Mouse (Mus musculus) fat pad, adult 2 months (tissue): ENCODE results near the gene Aunip.

ENCODE experiments used
- DNase-seq: peaks from one replicate; pipeline ENCODE4 v3.0.0-alpha.2; 2011; ENCODE audit warnings: low read depth, low spot score; ENCODE audit errors: extremely low read depth

The Aunip gene

DNA sequence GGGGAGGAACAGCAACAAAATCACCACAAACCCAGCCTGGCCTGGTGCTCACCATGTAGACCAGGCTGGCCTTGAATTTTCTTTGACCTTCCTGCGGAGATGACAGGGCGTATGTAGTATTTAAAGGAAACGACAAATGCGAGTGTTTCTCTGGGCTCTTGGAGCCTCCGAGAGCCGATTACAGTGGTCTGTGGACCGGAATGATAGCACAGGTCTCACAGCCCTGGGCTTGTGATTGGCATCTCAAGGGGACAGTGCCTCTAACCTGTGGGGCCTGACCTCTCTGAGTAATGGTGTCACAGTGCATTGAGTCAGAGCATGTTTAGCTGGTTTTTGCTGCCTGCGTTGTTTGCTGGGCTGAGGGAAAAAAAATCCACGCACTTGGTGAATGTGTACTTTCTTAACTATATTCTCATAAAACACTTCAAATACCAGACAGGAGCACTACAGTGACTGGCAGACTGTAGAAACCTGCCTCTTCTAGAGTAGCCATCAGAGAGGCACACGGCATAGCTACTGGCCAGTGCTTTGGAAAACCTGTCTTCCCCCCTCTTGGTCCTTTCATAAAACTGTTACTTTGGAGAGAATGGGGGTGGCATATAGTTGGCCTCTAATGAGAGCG, 3.6 kb downstream of the Aunip start:
- no peak for DNase-seq

DNA sequence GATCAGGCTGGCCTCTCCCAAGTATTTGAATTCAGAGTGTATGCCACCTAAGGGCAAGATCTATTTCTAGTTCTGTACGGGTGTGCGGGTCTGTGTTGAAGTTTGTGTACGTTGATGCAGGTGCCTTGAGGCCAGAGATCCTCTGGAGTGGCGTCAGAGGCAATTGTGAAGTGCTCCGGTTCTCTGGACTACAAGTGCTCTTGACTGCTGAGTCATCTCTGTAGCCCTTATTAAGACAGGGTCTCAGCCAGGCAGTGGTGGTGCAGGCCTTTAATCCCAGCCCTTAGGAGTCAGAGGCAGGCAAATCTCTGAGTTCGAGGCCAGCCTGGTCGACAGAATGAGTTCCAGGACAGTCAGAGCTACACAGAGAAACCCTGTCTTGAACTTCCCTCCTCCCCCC, 4.8 kb downstream of the Aunip start:
- DNase-seq, result no peak

DNA sequence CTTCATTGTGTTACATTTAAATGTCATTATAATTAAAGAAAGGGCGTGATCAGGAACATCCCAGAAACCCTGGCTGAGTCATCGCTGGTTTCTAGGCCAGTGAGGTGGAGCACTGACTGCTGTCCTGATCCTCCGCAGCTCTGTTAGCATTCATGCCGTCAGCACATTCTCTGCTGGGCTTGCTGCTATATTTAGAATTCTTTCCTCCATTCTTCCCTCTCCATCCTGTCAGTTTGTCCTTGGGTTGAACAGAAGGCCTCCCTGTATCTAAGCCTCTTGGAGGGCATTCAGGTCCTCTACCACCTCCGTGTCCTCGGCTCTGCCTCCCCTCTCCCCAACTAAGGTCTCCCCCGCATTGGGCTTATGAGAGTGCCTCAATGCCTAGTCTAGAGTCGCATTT, 6.2 kb downstream of the Aunip start:
- DNase-seq, result no peak

DNA sequence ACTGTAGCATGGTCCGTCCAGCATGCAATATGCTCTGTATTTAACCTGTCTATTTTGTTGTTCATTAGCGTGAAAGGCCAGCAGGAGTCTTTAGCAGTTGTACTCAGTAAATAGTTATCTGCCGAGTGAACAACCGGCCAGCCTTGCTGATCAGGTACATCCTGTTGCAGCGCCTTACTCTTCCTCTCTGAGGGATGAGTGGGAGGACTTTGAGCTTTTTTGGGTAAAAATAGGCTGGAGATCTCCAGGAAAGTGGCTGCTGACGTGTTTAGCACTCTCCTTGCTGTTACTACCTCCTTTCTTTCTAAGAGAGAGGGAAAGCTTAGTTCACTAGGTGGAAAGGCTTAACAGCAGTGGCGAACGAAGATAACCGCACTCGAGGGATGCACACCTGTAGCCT, 6.9 kb downstream of the Aunip start:
- no peak for DNase-seq

DNA sequence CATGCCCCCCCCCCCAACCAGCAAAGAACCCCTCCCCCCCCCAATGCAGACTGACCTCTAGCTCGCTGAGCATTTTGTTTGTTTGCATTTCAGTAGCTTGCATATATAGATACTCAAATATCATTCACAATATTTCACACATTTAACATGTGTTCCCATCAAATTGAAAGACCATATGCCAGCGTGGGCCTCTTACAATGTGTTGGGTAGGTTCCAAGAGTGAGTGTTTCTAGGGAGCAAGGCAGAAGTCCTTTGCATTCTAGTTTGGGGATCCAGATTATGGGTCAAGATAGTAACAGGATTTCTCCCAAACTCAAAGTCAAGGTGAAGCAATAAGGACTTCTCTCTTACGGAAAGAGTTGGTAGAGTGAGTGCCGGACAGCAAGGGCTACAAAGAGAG, 7.7 kb downstream of the Aunip start:
- no peak for DNase-seq

DNA sequence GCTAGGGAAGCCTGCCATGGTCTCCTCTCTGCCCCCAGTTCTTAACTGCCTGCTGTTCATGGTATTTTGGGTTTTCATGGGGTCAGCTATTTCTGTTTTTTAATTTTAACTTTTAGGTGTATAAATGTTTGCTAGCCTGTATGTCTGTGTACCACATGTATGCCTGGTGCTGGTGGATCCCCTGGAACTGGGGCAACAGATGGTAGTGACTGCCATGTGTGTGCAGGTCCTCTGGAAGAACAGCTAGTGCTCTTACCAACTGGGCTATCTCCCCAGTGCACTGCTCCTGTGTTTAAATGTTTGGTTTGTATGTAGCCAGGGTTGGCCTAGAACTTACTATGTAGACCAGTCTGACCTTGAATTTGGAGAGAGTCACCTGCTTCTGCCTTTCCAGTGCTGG, 8.5 kb downstream of the Aunip start:
- no peak for DNase-seq

DNA sequence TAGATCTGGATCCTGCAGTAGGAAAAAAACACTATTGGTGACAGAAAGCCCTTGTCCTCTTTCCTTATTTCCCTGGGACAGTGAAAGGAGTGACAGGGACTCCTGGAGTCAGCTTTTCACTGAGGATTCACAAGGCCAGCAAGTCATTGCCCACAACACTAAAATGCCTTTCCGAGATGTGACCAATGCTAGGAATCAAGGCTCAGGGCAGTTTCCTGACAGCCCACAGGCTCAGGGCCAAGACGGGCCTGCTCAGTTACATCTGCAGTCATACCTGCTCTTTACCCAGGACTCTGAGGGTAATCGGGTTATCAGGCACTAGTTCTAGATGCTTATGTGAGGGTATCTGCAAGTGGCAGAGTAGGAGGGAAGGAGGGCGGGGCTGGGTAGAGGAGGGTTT, 12.6 kb downstream of the Aunip start:
- no peak for DNase-seq

DNA sequence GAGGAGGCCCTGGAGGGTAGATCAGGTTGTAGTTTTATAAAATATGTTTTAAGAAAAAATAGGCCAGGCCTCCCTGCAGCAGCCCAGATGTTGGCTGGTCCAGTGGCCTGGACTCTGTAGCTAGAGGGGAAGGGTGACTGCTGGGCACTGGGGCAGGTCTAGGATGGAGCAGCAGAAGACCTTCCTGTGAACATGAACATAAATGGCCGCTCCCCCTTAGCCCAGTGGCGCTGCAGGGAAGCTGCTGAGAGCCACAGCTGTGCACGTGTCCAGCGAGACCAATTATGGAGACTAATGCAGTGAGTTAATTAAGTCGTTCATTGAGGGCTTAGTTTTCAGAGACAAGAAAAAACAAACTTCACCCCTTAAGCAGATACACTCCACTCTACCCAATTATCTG, 15.0 kb downstream of the Aunip start:
- no peak for DNase-seq

DNA sequence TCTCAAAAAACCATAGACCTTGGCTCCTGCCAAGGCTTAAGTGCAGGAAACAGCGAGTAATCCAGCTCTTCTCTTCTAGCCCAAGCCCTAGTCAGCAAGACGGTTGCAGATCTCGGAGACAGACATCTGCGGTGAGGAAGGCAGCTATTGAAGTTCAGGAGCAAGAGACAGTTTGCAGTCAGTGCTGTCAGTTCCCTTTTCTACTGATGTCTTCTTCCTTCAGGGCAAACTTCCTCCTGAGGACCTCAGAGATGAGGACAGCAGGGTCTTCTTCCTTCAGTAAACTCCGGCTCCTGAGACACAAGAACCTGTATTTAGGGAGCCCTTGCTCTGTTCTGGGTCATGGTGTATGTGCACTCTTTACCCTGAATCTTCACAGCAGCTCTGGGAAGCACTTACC, 15.4 kb downstream of the Aunip start:
- DNase-seq, result no peak

DNA sequence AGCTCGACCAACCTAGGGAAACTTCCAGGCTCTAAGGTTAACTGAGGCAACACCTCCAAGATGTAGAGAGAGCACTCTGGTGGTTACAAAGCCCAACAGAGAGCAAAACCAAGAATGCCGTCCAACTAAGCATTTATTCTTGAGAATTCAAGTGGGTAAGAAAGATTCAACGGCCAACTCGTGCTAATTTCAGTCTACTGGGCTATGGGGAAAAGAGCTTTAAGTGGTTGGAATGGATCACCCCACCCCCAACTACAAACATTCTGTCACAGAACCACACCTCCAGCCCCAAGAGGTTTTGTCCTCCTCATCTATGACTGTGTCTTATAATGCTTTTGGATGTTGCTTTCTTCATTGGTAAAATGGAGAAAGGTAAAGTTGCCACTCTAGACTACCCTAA, 22.1 kb downstream of the Aunip start:
- DNase-seq, result no peak

DNA sequence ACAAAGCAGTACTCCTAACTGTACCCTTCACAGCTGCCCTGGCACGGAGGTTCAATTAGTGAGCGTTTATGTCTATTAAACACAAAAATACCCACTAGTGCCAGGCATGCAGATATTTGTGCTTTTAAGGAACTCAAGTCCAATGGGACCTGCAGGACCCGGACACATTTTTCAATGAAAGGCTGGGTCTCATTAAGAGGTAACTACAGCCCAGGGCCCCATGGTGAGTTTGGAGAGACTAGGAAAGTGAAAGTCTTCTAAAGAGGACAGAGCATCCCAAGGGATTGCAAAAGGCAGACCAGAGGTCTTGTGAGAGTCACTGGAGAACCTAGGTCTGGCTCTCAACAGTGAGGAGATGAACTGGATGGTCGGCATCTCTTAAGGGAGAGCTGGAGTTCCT, 22.6 kb downstream of the Aunip start:
- DNase-seq, result no peak

DNA sequence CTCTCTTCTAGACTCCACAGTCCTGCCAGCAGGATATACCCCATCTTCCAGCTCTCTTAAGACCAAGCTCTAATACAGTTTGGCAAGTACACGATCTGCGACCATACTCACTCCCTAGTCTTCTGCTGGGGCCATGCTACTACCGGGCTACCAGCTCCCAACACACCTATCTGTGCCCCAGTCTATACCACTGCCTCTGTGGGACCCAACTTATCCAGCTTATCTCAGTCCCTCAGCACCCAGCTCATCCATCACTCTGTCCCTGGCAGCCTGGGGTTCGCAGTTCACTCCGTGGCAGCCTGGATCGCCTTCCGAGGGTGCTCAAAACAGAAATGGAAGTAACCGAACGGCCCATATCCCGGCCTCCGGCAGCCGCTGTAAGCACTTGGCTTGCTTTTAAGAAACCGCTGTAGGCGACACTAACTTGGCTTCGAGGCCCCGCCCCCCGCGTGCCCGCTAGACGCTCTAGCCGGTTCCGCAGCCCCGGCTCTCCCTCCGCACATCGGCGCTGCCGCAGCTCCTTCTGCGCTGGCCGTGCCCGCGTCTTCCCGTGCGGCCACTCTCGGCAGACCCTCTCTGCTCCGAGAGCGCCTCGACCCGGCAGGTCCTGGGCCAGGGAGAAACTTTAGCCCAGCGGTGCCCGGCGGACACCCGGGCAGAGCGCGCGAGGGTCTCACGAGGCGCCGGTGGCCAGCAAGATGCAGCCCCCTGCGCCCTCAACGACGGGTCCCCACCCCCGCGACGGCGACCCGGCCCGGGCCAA, 23.5 kb downstream of the Aunip start:
- no peak for DNase-seq

DNA sequence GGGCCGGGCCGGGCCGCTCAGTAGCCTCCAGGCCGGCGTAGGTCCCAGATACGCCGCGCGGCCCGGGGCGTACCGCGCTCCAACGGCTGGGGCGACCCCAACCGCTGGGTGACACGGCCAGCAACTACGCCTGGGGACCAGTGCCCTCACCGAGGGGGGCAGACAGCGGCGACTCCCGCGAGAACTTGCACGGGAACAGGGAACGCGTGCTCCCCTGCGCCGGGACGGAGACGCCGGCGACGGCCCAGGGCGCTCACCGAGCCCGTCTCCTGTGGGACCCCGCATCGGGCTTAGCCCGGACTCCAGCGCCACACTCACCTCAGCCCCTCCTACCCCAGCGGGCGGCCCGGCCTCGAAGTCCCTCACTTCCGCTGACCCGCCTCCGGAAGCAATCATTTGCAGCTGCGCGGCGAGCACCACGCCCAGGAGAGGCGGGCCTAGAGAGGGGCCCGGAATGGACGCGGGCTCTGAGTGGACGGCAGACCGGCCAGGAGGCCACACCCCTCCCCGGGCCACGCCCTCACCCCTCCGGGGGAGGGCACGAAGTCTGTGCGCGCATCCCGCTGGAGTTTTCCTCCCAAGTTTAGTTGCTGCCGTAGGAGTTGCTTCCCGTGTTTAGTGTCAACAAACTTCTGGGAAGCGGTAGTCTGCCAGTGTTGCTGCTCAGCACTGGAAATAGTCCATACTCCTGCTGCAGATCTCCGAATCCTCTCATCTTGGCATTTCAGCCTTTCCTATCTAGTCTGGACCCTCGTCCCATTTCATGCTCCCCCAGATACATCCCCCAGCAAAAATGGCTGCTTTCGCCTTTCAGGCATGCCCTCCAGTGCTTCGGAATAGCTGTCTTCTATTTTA, 24.4 kb downstream of the Aunip start, which contains the start of gene Mtfr1l:
TSS of gene Mtfr1l (minus strand) at position 456 of the 855 bp plus-strand sequence.
- DNase-seq, result peak; percentile 36

DNA sequence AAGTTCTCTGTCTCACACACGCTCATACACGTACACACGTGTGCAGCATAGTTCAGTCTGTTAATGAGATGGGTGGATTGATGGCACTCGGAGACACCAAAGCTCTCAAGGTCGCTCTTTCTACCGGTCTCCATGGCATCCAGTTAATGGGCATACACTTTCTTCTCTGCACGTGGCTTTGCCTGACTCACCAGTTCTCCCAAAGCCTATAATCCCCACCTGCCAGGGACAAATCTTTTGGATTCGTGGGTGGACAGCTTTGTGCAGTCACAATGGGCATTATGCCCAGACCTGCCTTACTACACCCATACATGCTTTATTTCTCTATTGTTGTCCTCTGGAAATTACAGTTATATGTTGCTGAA, 25.0 kb downstream of the Aunip start:
- peak; percentile 97 for DNase-seq

DNA sequence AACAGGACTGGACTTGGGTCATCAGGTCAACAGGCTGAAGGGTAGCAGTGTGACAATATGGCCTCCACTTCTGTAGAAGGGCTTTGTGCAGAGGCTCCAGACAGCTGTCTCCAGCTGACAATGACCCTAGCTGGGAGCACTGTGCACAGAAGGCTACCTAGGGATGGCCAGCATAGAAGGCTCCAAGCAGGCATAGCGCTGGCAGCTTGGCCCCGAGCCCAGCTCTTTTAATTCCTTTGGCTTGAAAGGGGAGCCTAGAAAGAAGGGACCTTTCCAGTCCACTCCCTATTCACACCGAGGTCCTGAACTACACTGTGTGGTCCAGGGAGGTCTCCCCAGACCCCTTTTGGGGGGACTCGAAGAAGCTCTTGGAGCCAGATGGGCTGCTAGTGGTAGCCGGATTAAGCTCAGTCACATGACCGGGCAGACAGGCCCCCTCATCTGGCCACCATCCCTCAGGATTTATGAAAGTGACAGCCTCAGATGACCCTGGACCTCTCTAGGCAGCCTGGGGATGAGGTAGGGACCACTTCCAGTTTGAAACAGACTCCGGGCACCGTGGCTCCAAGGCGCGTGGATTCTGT, 28.3 kb downstream of the Aunip start:
- no peak for DNase-seq

DNA sequence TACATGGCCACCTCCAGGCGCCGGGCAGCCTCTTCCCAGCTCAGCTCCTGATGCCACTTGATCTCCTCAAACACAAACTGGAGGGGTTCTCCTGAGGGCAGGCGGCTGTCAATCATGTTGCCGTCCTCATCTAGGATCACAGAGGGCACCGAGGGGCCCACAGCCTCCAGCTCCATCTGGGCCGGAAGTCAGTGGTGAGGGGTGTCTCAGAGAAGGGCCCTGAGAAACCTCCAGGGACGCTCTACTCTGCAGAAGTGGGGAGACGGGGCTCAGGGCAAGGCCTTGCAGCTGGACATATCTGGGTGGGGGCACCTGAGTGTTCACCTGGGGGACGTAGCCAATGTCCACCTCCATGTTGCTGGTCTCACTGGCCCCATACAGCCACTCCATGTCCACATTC, 31.9 kb downstream of the Aunip start:
- no peak for DNase-seq

DNA sequence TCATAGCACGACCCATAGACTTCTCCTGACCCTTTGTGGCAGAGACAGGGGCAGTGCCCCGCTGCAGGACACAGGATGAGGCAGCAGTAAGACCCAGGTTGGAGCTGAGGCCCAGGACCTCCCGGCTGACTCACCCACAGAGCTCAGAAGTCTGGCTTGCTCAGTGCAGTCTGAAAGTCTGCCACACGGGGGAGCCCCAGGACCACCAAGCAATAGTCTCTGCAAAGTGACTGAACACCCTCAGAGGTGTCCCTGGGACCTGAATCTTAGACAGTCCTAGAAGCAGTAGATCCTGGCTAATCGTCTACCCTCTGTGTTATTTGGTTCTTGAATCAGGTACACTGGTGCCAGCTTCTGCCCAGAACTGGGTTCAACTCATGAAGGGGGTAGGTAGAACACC, 32.5 kb downstream of the Aunip start:
- no peak for DNase-seq

DNA sequence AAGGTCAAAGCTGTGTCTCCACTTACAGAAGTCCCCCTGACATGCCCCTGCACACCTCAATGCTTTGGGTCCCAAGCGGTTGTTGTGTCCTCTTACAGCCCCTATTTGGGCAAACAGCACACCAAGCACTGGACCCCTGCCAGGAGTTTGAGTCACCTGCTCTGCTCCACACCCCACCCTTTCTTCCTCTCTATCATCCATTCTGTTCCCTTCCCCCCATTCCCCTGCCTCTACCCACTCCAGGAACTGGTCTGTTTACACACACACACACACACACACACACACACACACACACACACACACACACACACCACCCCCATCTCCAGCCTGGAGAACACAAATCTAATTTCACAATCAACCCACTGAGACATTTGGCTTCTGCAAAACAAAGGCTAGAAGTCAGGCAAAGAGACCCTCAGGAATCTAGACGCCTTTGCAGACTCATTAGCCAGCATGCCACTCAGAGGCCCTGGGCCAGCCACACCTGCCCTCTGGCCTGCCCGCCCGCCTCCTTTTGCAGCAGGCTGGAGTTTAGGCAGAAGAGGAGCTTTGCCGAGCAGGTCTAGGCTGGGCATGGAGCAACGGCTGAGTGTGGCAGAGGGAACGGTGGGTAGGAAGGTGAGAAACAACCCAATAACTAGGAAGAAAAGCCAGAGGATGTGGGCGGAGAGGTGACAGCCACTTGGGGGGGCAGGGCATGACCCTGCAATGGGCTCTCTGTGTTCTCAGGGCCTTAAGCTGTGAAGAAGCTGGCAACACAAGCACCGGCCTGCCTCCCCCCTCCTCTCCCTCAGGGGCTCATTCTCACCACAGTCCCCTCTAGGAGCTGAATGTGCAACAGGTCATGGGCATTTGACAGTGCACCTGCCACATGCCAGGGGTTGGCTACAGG, 36.3 kb downstream of the Aunip start:
- DNase-seq, result no peak

DNA sequence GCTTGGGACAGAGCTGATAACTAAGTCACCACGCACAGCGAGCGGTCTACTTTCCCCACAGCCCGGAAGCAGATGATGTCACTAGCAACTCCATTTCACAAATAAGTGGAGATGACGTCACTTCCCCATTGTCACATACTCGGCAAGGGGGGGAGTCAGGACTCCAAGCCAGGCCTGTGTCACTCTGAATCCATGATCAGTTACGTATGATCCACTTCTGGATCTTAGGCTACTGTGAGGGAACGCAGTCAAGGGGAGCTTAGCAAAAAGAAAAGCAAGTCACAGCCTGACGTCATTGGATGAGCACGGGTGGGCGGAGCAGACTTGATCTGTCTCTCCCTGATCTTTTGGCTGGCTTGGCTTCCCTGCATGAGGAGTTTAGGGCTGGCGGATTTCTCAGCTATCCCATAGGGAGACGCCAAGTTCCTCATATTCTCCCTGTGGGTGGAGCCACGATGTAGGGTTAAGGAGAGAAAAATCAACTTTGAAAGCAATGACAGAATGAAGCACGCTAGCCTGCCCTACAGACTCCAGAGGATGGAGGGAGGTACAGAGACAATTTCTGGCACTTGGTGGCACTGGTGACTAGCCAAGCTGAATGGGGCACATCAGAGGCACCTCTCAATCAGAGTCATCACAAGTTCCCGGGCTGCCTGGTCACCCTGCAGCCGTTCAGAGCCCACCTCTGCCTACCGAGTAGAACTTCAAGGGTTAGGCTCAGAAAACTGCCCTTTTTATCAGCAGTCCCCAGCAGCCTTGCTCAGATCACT, 37.6 kb downstream of the Aunip start:
- DNase-seq, result no peak

DNA sequence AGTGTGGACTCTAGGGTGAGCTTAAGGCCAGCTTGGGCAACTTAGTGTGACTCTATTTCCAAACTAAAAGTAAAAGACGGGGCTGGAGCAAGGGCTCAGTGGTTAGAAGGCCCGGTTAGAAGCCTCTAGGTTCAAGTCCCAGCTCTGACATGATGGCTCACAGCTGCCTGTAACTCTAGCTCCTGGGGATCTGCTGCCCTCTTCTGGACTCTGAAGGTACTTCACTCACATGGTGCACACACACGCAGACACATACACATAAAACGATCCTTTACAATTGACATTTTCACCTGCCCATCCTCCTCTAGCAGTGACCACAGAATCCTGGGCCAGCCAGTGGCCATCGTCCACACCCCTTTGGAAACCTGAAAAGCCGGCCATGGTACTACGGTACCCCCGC, 39.1 kb downstream of the Aunip start:
- DNase-seq, result no peak
